Mouse (Mus musculus): ENCODE results near the gene Ostf1.

- no peak for TF ChIP-seq TAL1 (conservative IDR thresholded peaks at IDR 0.05; ENCODE audit: low read depth, low read length)
- no peak for TF ChIP-seq CTCF (IDR thresholded peaks at IDR 0.05; ENCODE audit: low read depth, low read length)
- no peak for TF ChIP-seq POLR2AphosphoS5 (IDR thresholded peaks at IDR 0.05; ENCODE audit: insufficient replicate concordance, low read depth, low read length)
Observed at GRCm38 (mm10) chr19:18593722-18594121, 37.9 kb downstream of the Ostf1 start.
